Mouse (Mus musculus) spleen, adult 2 months (tissue): Measurements from ENCODE around the gene Hspa8. TPM values are rescaled to one million over a fixed set of nuclear protein-coding genes. Genes with fewer than 3 reads are reported as not detected.
"Not testable (repeated sequence)": the region's sequence is repeated elsewhere in the genome, so short reads cannot be mapped to it uniquely, and the experiment has no call there.

Experiments
- DNase-seq, 2 experiments: peaks; one replicate each; pipeline versions ENCODE4 v3.0.0 to v3.0.0-alpha.2; 2012 to 2021; ENCODE audit warnings: low spot score in 2 of 2, low read depth in 1 of 2
- H3K27ac ChIP-seq: fragments of 200-500 bp; 2 replicates; pipeline ENCODE4 v1.5.1; 2012; ENCODE audit warnings: low read length, inconsistent platforms; ENCODE audit not compliant: insufficient read depth
- H3K27me3 ChIP-seq: fragments of 200-500 bp; 2 replicates; pipeline ENCODE4 v1.6.1; 2012; ENCODE audit warnings: mild to moderate bottlenecking, moderate library complexity, low read length, inconsistent platforms; ENCODE audit not compliant: control insufficient read depth, insufficient read depth
- H3K36me3 ChIP-seq: fragments of 200-500 bp; 2 replicates; pipeline ENCODE4 v1.6.1; 2012; ENCODE audit warnings: mild to moderate bottlenecking, low read length, inconsistent platforms; ENCODE audit not compliant: control insufficient read depth, insufficient read depth
- H3K4me1 ChIP-seq: fragments of 200-500 bp; 2 replicates; pipeline ENCODE4 v1.6.1; 2011; ENCODE audit warnings: inconsistent platforms; ENCODE audit not compliant: control insufficient read depth, insufficient read depth, insufficient read length
- H3K4me3 ChIP-seq: fragments of 200-500 bp; 2 replicates; pipeline ENCODE4 v1.5.1; 2011; ENCODE audit warnings: mild to moderate bottlenecking, inconsistent platforms; ENCODE audit not compliant: insufficient read depth, insufficient read length; ENCODE audit errors: extremely low read depth
- CTCF ChIP-seq: fragments of 200-500 bp; IDR thresholded peaks from 2 replicates; pipeline ENCODE4 v1.5.1; 2011; ENCODE audit warnings: mild to moderate bottlenecking, inconsistent platforms; ENCODE audit not compliant: insufficient read depth, insufficient read length, insufficient replicate concordance; ENCODE audit errors: extremely low read depth
- POLR2A ChIP-seq: fragments of 200-500 bp; IDR thresholded peaks from 2 replicates; pipeline ENCODE4 v1.6.1; 2011; ENCODE audit warnings: low read depth, low read length, inconsistent platforms
- WGBS: fragments of 180-500 bp; shearing (Covaris S2); methylation state at CpG from one replicate; pipeline ENCODE4 v1.1.7; 2018; 5-methylcytosine and 5-hydroxymethylcytosine counted together
- polyA plus RNA-seq: library from polyadenylated mRNA; depleted of rRNA; stranded (reverse); fragments of >200 nt; gene quantifications from 2 replicates; pipeline ENCODE4 v1.2.3, GENCODE M21; 2012

Hspa8 gene
- polyA plus RNA-seq, 1 experiment: 1,452 TPM

- Histone ChIP-seq H3K4me1 (no peaks in the 10 kb centered on the region; the same call in 1 of the 2 replicates), H3K36me3 (no peaks in the 10 kb centered on the region), H3K4me3 (no peak overlapping the region), H3K27ac (no peak overlapping the region), H3K27me3 (no peaks in the 10 kb centered on the region)
- no peak for DNase-seq
- 86% methylated on average over 2 of the region's 2 CpGs for WGBS
- TF ChIP-seq POLR2A: no peak
These were observed 5.2 kb upstream of the Hspa8 start for GRCm38 (mm10) chr9:40795562-40795961.

- no peak for DNase-seq
- no peak for TF ChIP-seq CTCF
- TF ChIP-seq POLR2A: no peak
- WGBS: 91% methylated on average over 4 of the region's 4 CpGs
- H3K27ac ChIP-seq: no peak overlapping the region
- no peak overlapping the region for H3K4me3 ChIP-seq
- no peaks in the 10 kb centered on the region; the same call in 1 of the 2 replicates for H3K4me1 ChIP-seq
- H3K36me3 ChIP-seq: no peaks in the 10 kb centered on the region
- no peaks in the 10 kb centered on the region for H3K27me3 ChIP-seq
These were observed 4.7 kb upstream of the Hspa8 start for GRCm38 (mm10) chr9:40796054-40796453.

GRCm38 (mm10) chr9:40798247-40798960 is 2.4 kb upstream of the Hspa8 start:
- TF ChIP-seq CTCF (no peak), POLR2A (no peak)
- 77% methylated on average over 9 of the region's 9 CpGs for WGBS
- no peaks in the 10 kb centered on the region; the same call in 1 of the 2 replicates for H3K4me1 ChIP-seq
- peak overlapping the region; percentile 26; the same call in 1 of the 2 replicates for H3K27ac ChIP-seq
- no peak for DNase-seq
- H3K27me3 ChIP-seq: no peaks in the 10 kb centered on the region
- no peak overlapping the region for H3K4me3 ChIP-seq
- peaks cover 8% of the 10 kb centered on the region for H3K36me3 ChIP-seq

GRCm38 (mm10) chr9:40799112-40799511 is 1.7 kb upstream of the Hspa8 start:
- no peak for DNase-seq
- H3K27ac ChIP-seq: peak overlapping the region; percentile 52; the same call in 1 of the 2 replicates
- TF ChIP-seq POLR2A (no peak), CTCF (no peak)
- H3K4me1 ChIP-seq: no peaks in the 10 kb centered on the region; the same call in 1 of the 2 replicates
- no peak overlapping the region for H3K4me3 ChIP-seq
- WGBS: 81% methylated on average over 3 of the region's 3 CpGs
- no peaks in the 10 kb centered on the region for H3K27me3 ChIP-seq
- H3K36me3 ChIP-seq: peaks cover 11% of the 10 kb centered on the region

GRCm38 (mm10) chr9:40799837-40800501 is 815 bp upstream of the Hspa8 start:
- peak overlapping the region; percentile 99 for H3K27ac ChIP-seq
- under 1% methylated on average over 30 of the region's 30 CpGs for WGBS
- TF ChIP-seq POLR2A (peak; percentile 40), CTCF (no peak)
- peak overlapping the region; percentile 85 for H3K4me3 ChIP-seq
- peaks cover 13% of the 10 kb centered on the region for H3K36me3 ChIP-seq
- DNase-seq: peak; percentile 61 to 65
- no peaks in the 10 kb centered on the region for H3K27me3 ChIP-seq
- no peaks in the 10 kb centered on the region; the same call in 1 of the 2 replicates for H3K4me1 ChIP-seq

- DNase-seq, H3K4me1 ChIP-seq, H3K27me3 ChIP-seq: not testable (repeated sequence)
- Histone ChIP-seq H3K36me3 (peaks cover 27% of the 10 kb centered on the region), H3K4me3 (peak overlapping the region; percentile 98), H3K27ac (peak overlapping the region; percentile 96)
- WGBS: 2% methylated on average over 28 of the region's 28 CpGs
These were observed 1.1 kb downstream of the Hspa8 start for GRCm38 (mm10) chr9:40801614-40802532.

GRCm38 (mm10) chr9:40802533-40802875 is 1.7 kb downstream of the Hspa8 start:
- Histone ChIP-seq H3K4me3 (peak overlapping the region; percentile 16; the same call in 1 of the 2 replicates), H3K36me3 (peaks cover 27% of the 10 kb centered on the region)
- DNase-seq, H3K4me1 ChIP-seq, H3K27me3 ChIP-seq, H3K27ac ChIP-seq: not testable (repeated sequence)
- 7% methylated on average over 8 of the region's 8 CpGs for WGBS

GRCm38 (mm10) chr9:40804576-40804975 is 3.8 kb downstream of the Hspa8 start:
- DNase-seq, H3K4me3 ChIP-seq, H3K27ac ChIP-seq, H3K4me1 ChIP-seq, H3K27me3 ChIP-seq: not testable (repeated sequence)
- peaks cover 27% of the 10 kb centered on the region for H3K36me3 ChIP-seq
- WGBS: 73% methylated on average over 3 of the region's 3 CpGs
